Mouse (Mus musculus): ENCODE measurements around the gene Lipe.
"Not testable (repeated sequence)": the region's sequence is repeated elsewhere in the genome, so short reads cannot be mapped to it uniquely, and the experiment has no call there.

Lipe gene

GRCm38 (mm10) chr7:25398610-25399009, at the start of gene Lipe:
Gene Lipe (minus strand): TSS chr7:25398710.
- no peak for DNase-seq (ENCODE audit: low read depth, low spot score)

- DNase-seq (ENCODE audit: low read depth, low spot score), result no peak
Measured at GRCm38 (mm10) chr7:25440816-25441153, 42.3 kb upstream of the Lipe start.

GRCm38 (mm10) chr7:25439978-25440815, 41.7 kb upstream of the Lipe start:
- DNase-seq (ENCODE audit: low read depth, low spot score), result no peak

DNA sequence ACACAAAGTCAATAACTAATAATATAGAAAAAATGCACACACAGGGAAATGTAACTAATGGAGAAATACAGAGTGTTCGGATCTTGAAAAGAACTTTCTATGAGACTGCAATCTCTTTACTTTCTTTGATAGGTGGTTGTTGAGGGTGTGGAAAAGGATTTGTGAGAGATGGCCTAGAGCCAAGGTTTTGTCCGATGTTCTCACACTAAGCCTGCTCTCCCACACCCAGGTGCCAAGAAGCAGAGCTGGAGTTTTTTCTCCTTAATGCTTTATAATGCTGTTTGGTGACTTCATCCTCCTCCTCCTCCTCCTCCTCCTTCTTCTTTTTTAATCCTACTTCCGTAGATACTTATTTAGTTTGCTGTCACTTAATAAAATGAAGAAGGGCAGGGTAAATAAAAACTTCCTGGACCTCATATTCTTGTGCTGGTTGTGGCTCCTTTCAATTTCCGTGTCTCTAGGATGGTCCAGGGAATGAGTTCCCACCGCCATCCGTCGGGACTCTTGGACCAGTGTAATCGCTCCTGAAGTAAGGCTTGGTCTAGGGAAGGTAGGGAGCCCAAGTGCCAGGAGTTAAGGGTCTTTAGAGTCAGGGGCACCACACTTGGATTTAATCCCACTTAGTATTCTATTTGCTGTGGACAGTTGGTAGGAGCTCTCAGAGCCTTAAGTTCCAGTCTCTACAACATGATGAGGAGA, 40.8 kb upstream of the Lipe start:
- DNase-seq (ENCODE audit: low read depth, low spot score), result no peak

GRCm38 (mm10) chr7:25436704-25437103, 38.2 kb upstream of the Lipe start:
- no peak for DNase-seq (ENCODE audit: low read depth, low spot score)

DNA sequence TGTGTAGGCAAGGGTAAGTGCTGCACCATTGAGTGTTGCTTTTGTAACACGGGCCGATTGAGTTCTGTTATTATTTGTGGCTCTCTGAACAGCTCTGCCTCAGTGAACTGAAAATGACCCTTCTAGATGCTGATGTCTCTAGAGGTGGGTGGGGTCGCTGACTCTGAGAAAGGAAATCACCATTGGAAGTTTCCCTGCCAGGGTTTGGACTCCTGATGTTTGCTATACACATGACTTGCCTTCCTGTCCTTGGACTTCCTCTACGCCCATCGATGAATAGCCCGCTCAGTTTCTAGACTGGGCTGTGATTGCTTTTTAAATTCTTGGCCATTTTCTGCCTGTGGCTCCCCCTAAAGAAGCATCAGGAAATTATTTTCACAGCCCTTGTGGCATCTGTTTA, 37.7 kb upstream of the Lipe start:
- peak; percentile 69 for DNase-seq (ENCODE audit: low read depth, low spot score)

DNA sequence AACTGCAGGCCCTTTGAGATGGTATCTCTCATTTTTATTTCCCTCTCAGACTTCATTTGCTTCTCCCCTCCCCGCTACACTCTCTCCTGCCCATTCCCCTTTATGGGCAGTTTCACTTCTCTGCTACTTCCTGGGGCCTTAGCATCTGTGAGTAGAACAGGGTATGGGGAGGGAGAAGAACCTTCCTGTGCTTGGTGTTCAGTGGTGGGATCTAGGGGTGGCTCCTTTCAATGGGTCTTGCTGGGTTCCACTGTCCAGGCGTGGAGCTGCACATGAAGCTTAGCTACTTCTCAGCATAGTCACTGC, 37.0 kb upstream of the Lipe start:
- no peak for DNase-seq (ENCODE audit: low read depth, low spot score)

GRCm38 (mm10) chr7:25434654-25435545, 36.4 kb upstream of the Lipe start:
- DNase-seq (ENCODE audit: low read depth, low spot score), result no peak

DNA sequence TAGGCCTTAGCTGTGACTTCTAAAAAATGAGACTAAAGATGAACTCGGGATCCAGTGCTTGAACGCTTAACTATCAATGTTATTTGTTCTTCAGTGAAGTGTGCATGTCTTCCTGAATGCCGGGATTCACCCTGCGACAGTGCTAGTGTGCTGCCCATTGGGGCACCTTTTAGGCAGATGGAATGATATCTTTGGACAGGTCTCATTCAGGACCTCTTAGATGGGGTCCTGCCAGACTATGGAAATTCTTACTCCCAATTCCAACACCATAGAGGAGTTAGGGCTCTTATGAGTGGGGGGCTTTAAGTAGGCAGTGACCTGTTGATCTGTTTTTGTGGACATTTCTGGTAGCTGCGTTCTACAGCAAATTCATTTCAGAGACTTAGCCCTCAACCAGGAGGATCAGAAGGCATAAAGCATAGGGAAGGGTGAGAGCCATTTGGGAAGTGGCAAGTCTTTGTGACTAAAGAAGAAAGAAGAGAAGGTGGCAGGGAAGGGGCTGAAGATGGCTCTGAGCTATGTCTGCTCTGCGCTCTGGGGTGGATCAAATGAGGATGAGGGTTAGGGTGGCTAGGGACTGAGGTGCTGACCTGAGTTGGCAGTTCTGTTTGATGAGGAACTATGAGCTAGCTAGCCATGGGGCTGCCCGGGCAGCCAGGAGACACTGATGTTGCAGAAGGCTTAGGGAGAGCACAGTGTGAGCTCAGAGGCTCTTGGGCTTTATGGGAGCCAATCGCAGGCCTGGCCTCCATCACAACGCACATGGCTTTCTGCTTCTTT, 35.5 kb upstream of the Lipe start:
- DNase-seq (ENCODE audit: low read depth, low spot score), result no peak

- peak; percentile 98 for DNase-seq (ENCODE audit: low read depth, low spot score)
Measured at GRCm38 (mm10) chr7:25433007-25433541, 34.6 kb upstream of the Lipe start.

- no peak for DNase-seq (ENCODE audit: low read depth, low spot score)
Measured at GRCm38 (mm10) chr7:25432381-25432780, 33.9 kb upstream of the Lipe start.

GRCm38 (mm10) chr7:25429886-25430784, 31.6 kb upstream of the Lipe start:
- no peak for DNase-seq (ENCODE audit: low read depth, low spot score)

GRCm38 (mm10) chr7:25428321-25428720, 29.8 kb upstream of the Lipe start:
- no peak for DNase-seq (ENCODE audit: low read depth, low spot score)

- no peak for DNase-seq (ENCODE audit: low read depth, low spot score)
Measured at GRCm38 (mm10) chr7:25427144-25427543, 28.6 kb upstream of the Lipe start.

GRCm38 (mm10) chr7:25426380-25426779, 27.9 kb upstream of the Lipe start:
- not testable (repeated sequence) for DNase-seq (ENCODE audit: low read depth, low spot score)

DNA sequence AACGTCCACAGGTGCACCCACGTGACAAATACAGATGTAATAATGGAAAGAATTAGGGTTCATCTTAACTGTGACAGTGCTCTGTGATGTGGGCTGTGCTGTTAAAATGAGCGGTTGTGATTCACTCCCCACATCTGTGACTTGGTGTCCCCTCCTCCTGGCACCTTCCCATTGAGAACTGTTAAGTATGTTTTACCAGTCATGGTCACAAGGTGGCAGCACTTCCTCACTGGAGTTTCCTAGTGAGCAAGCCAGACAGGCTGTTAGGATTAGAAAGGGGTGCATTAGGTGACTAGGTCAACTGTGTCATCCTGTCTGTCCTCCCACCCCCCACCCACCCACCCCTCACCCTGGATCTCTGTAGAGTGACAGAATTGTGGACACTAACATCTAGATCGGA, 25.9 kb upstream of the Lipe start:
- peak; percentile 90 for DNase-seq (ENCODE audit: low read depth, low spot score)

- no peak for DNase-seq (ENCODE audit: low read depth, low spot score)
Measured at GRCm38 (mm10) chr7:25422286-25422841, 23.9 kb upstream of the Lipe start.

GRCm38 (mm10) chr7:25419943-25420342, 21.4 kb upstream of the Lipe start:
- no peak for DNase-seq (ENCODE audit: low read depth, low spot score)

GRCm38 (mm10) chr7:25419536-25419935, 21.0 kb upstream of the Lipe start:
- peak; percentile 90 for DNase-seq (ENCODE audit: low read depth, low spot score)

- DNase-seq (ENCODE audit: low read depth, low spot score), result peak; percentile 61
Measured at GRCm38 (mm10) chr7:25417597-25417996, 19.1 kb upstream of the Lipe start.

All from ZHBTc4 (cell line).